ENCODE assay signal across 25 mouse cellular contexts in genomic region chr6:105892838-105893237, GRCm38 (mm10).
"Had no signal": no experiment of that assay in that cellular context is flagged by ENCODE, and none has a peak within 500 bp of the region (broad histone marks: within the 10 kb centered on the region; RNA-seq: fewer than 3 reads in every experiment).

No protein-coding gene starts in this region.

- H3K4me2 ChIP-seq: limb, embryonic 12.5 days; limb, embryonic 15.5 days; liver, embryonic 12.5 days; liver, embryonic 15.5 days; lung, embryonic 15.5 days; midbrain, embryonic 13.5 days; neural tube, embryonic 13.5 days had no signal

- H3K27ac ChIP-seq: layer of hippocampus, adult 2 months; limb, embryonic 12.5 days; limb, embryonic 15.5 days; liver, embryonic 12.5 days; liver, embryonic 15.5 days; lung, embryonic 15.5 days; midbrain, embryonic 10.5 days; midbrain, embryonic 13.5 days; neural tube, embryonic 13.5 days; stomach, postnatal 0 days had no signal

- H3K9me3 ChIP-seq: limb, embryonic 12.5 days; limb, embryonic 15.5 days; liver, embryonic 12.5 days; liver, embryonic 15.5 days; lung, embryonic 15.5 days; megakaryocyte, embryonic 14.5 days; midbrain, embryonic 10.5 days; midbrain, embryonic 13.5 days; neural tube, embryonic 13.5 days had no signal

- H3K9ac ChIP-seq: limb, embryonic 12.5 days; limb, embryonic 15.5 days; liver, embryonic 12.5 days; liver, embryonic 15.5 days; lung, embryonic 15.5 days; midbrain, embryonic 13.5 days; neural tube, embryonic 13.5 days had no signal

- H3K27me3 ChIP-seq: limb, embryonic 12.5 days; limb, embryonic 15.5 days; liver, embryonic 12.5 days; liver, embryonic 15.5 days; lung, embryonic 15.5 days; megakaryocyte, embryonic 14.5 days; midbrain, embryonic 13.5 days; neural tube, embryonic 13.5 days had no signal

- H3K36me3 ChIP-seq: limb, embryonic 12.5 days; limb, embryonic 15.5 days; liver, embryonic 12.5 days; liver, embryonic 15.5 days; lung, embryonic 15.5 days; midbrain, embryonic 10.5 days; midbrain, embryonic 13.5 days; neural tube, embryonic 13.5 days had no signal

- H3K4me3 ChIP-seq: layer of hippocampus, adult 2 months; limb, embryonic 12.5 days; limb, embryonic 15.5 days; liver, embryonic 12.5 days; liver, embryonic 15.5 days; lung, embryonic 15.5 days; megakaryocyte, embryonic 14.5 days; midbrain, embryonic 10.5 days; midbrain, embryonic 13.5 days; myocyte; neural tube, embryonic 13.5 days had no signal

- H3K4me1 ChIP-seq: limb, embryonic 12.5 days; limb, embryonic 15.5 days; liver, embryonic 12.5 days; liver, embryonic 15.5 days; lung, embryonic 15.5 days; megakaryocyte, embryonic 14.5 days; midbrain, embryonic 10.5 days; midbrain, embryonic 13.5 days; neural tube, embryonic 13.5 days had no signal

- DNase-seq: kidney, adult 18-20 months; kidney, postnatal 10 days; layer of hippocampus, adult 9-11 months; lung, adult 18-20 months; lung, postnatal 10 days; lung, postnatal 36 days; right cerebral cortex, adult 18-20 months; right cerebral cortex, postnatal 14 days; right cerebral cortex, postnatal 4 days; thymus, adult 2 months; thymus, postnatal 14 days; thymus, postnatal 4 days had no signal

- ATAC-seq: liver, embryonic 12.5 days; midbrain, embryonic 13.5 days; midbrain, embryonic 16.5 days had no signal
